Mouse (Mus musculus): ENCODE measurements around the gene H3f3a. TPM values are rescaled to one million over a fixed set of nuclear protein-coding genes. Genes with fewer than 3 reads are reported as not detected.
A peak's percentile ranks its signal among the peaks of the same experiment; 100 is the strongest.

Gene H3f3a
- total RNA-seq, 2 experiments from 2014 or later = 388 to 399 TPM

DNA sequence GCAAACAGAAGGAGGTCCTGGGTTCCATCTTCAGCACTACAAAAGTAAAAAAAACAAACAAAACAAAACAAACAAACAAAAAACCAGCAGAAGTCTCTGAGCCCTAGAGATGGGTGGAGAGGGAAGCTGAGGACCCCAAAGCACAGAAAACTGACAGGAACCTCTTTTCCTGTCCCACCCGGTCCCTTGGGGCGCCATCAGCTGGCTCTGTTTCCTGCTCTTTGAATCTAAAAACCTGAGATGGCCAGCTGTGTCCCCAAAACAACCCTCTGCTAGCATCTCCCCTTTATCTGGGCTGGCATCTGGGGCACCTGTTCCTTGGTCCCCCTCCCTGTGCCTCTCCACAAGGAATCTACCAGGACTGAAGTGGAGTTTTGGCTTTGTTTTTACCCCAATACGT is 11.0 kb upstream of the H3f3a start:
- no peak for DNase-seq (ENCODE audit: extremely low spot score in 1 of 2, low spot score in 1 of 2)

DNA sequence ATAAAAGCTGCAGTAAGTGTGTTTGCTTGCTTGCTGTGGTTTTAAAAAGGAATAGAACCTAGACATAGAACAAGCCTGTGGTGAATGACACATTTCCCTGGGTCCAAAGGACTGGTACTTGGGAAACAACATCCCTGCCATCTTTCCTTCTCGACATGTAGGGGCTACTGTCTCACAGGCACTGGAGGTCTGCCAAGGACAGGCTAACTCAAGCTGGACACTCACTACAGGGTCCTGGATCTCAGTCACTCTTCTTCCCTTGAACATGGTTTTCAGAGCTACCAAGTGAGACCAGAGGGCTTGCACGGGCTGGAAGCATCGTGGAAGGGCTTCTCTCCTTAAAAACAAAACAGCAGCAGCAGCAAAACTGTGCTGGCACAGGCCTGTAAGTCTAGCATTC is 10.0 kb upstream of the H3f3a start:
- DNase-seq (ENCODE audit: extremely low spot score in 1 of 2, low spot score in 1 of 2) = no peak

DNA sequence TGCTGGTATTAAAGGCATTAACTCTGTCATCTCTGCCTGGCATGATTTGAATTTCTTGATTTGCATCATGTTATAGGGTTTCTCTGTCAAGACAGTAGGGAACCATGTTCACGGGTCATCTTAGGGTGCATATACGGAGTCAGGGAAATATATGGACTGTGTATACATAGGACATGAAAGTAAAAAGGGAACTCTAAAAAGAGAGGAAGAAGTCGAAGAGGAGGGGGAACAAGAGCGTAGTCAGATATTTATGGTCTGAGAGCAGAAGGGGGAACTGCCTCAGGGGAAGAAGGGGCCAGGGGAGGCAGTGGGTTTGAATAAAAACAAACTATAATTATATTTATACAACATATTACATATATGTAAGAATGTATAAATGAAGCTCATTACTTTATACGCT is 8.5 kb upstream of the H3f3a start:
- DNase-seq (ENCODE audit: extremely low spot score in 1 of 2, low spot score in 1 of 2) = no peak

DNA sequence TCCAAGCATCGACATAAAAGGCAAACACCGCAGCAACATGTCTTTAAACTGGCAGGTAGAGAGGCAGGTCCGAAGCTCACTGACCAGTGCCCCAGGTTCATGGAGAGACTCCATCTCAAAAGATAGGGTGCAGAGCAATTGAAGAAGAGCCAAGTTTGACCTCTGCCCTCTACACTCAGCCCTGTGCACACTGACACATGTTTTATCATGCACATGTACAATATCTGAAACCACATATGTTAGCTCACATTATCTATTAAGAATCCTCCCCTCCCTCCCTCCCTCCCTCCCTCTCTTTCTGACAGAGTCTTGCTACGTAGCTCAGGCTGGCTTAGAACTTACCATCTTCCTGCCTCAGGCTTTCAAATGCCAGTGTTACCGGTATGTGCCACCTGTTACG is 7.4 kb upstream of the H3f3a start:
- DNase-seq (ENCODE audit: extremely low spot score in 1 of 2, low spot score in 1 of 2) = no peak

GRCm38 (mm10) chr1:180818000-180818399 is 4.3 kb upstream of the H3f3a start:
- no peak for DNase-seq (ENCODE audit: extremely low spot score in 1 of 2, low spot score in 1 of 2)

GRCm38 (mm10) chr1:180815371-180816024 is 1.8 kb upstream of the H3f3a start:
- no peak for DNase-seq (ENCODE audit: extremely low spot score in 1 of 2, low spot score in 1 of 2)

- peak; percentile 90 to 92 for DNase-seq (ENCODE audit: extremely low spot score in 1 of 2, low spot score in 1 of 2)
These were observed 296 bp downstream of the H3f3a start for GRCm38 (mm10) chr1:180813409-180813884.

DNA sequence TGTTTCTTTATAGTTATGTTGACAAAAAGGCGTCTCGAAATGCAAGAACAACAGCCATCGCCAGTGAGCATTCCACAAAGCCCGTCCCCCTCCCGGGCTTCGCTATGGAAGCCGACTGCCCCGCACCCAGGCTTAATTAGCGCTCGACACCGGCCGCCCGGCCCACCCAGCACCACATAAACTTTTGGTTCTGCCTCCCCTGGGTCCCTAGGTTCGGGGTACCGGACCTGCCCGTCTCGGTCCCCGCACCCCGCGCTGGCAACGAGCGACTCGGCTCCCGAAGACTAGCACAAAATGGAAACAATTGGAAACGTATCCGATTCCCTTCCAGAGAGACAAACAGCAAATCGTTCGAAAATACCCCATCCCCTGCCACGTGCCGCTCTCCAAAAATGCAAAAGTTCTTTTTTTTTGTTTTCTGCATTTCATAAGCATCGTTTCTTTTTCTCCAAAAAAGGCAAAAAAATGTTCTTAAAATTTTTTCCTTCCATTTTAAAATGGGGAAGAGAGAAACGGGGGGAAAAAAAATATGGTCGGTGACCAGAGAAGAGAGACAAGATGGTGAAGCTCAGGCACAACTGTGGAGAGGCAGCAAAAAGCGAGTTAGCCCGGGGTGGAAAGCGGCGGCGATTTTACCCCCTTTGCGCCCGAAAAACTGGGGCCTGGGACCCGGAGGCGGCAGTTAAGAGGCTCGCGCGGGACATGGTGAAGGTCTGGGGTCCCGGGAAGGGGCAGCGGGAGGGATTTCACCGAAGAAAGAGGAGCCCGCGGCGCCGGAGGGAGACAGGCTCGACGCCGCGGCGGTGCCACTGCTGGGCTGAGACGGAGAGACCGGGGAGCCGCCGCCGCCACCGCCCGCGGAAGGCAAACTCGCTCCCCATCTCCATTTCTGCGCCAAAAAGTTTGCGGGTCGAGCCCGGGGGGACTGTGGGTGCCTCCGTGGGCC is 1.0 kb downstream of the H3f3a start:
- peak; percentile 45 to 54 for DNase-seq (ENCODE audit: extremely low spot score in 1 of 2, low spot score in 1 of 2)

GRCm38 (mm10) chr1:180811596-180812462 is 1.9 kb downstream of the H3f3a start:
- no peak for DNase-seq (ENCODE audit: extremely low spot score in 1 of 2, low spot score in 1 of 2)

- DNase-seq (ENCODE audit: extremely low spot score in 1 of 2, low spot score in 1 of 2) = no peak
These were observed 2.8 kb downstream of the H3f3a start for GRCm38 (mm10) chr1:180810976-180811375.

DNA sequence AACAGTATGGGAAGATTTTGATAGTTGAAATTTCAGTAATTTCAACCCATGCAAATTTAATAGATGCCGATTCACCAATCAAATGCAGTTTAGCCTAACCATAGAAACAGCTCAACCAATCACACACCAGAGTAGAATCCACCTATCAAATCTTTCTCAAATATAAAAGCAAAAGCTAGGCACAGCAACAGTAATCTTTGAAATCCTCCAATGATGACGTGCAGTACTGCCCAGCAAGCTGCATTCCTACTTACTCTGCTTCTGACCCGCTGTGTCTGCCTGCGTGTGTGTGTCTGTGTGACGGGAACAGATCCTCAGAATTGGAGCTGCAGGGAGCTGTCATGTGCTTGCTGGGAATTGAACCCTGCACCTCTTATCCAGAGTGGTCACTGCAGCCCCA is 4.9 kb downstream of the H3f3a start:
- no peak for DNase-seq (ENCODE audit: extremely low spot score in 1 of 2, low spot score in 1 of 2)

GRCm38 (mm10) chr1:180803881-180804280 is 9.9 kb downstream of the H3f3a start:
- DNase-seq (ENCODE audit: extremely low spot score in 1 of 2, low spot score in 1 of 2) = no peak

GRCm38 (mm10) chr1:180801466-180801994 is 12.2 kb downstream of the H3f3a start:
- no peak for DNase-seq (ENCODE audit: extremely low spot score in 1 of 2, low spot score in 1 of 2)

- DNase-seq (ENCODE audit: extremely low spot score in 1 of 2, low spot score in 1 of 2) = no peak
These were observed 12.9 kb downstream of the H3f3a start for GRCm38 (mm10) chr1:180800814-180801213.

DNA sequence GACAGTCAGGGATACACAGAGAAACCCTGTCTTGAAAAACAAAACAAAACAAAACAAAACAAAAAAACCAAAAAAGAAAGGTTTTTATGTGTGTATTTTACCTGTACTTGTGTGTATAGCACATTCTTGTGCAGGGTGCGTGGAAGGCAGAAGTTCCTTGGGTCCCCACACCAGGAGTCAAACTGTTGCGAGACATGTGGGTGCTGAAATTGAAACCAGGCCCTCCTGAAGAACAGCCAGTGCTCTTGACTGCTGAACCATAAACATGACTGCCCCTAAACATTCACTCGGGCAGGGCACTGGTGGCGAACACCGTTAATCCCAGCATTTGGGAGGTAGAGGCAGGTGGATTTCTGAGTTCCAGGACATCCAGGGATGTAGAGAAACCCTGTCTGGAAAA is 13.7 kb downstream of the H3f3a start:
- no peak for DNase-seq (ENCODE audit: extremely low spot score in 1 of 2, low spot score in 1 of 2)

DNA sequence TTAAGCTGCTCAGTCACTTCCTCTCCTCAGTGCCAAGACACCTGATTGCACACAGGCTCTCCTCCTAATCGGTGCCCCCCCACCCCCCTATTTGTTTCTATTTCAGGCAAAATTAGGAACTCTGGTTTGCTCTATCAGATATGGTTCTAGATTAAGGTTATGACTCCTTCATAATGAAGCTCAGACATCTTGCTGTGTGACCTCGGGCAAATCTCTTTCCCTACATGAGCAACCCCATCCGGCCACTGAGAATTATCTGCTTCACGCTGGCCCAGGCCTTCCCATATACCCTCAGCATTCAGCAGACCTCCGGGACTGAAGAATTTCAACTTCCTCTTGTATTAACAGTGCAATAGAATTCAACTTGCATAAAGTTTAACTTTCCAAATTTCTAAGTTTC is 14.5 kb downstream of the H3f3a start:
- DNase-seq (ENCODE audit: extremely low spot score in 1 of 2, low spot score in 1 of 2) = no peak

DNA sequence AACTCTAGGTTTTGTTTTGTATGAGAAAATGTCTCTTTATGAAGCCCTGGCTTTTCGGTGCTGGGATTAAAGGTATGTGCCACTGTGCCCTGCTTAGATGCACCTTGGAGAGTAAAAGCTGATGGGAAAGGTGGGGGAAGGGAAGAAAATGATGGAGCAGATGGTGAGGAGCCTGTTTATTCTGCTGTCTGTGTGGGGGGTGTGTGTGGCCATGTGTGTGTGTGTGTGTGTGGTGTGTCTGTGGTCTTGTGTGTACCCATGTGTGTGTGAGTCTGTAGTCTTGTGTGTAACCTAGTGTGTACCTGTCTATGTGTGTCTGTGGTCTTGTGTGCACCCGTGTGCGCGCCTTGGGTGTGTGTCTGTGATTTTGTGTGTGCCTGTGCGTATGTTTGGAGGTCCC is 15.1 kb downstream of the H3f3a start:
- no peak for DNase-seq (ENCODE audit: extremely low spot score in 1 of 2, low spot score in 1 of 2)

- DNase-seq (ENCODE audit: extremely low spot score in 1 of 2, low spot score in 1 of 2) = no peak
These were observed 19.6 kb downstream of the H3f3a start for GRCm38 (mm10) chr1:180794170-180794569.

DNA sequence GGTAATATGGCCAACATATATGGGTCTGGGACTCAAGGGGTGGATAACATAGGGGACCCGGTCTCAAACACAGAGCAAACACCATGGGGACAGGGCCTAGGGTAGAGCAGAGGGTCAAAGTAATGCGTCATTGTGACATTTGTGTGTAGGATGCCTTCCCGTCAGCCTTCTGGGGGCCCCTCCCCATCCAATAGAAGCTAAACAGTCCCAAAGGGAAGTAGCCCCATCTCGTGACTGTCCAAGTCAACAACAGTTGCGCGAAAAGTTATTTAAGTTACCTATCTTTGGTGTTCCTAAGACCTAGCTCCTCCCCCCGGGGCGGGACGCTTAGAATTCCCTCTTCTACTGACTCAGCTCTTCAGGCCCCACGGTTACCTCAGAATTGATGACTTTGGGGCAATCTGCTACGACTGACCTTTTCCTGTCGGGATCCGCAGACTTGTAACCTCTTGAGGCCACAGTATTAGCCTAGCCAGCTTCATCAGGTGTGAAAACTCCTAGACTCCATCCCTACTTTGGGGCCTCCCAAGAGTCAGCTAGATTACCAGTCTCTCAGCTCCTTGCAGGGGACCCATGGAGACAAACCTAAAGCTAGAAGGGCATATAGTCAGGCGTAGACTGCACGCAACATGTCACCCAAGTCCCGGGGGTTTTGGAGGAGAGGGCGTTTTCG is 20.2 kb downstream of the H3f3a start:
- DNase-seq (ENCODE audit: extremely low spot score in 1 of 2, low spot score in 1 of 2) = no peak

DNA sequence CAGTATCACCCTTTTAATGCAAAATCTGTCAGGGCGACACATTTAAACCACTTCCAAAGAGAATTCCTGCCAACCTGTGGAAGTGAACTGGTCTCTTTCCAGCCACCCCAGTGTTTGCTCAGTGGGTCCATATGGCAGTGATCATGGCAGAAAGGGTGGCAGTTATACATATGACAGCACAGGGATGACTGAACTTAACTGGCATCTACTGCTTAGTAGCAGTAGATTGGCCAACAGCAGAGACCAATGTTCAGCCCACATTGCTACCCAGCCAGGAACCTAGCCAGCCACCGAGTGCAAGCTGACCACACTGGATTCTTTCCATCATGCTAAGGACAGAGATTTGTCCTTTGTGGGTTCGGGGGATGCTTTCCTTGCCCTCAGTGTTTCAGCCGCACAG is 20.9 kb downstream of the H3f3a start:
- no peak for DNase-seq (ENCODE audit: extremely low spot score in 1 of 2, low spot score in 1 of 2)
